In the genomic region with DNA sequence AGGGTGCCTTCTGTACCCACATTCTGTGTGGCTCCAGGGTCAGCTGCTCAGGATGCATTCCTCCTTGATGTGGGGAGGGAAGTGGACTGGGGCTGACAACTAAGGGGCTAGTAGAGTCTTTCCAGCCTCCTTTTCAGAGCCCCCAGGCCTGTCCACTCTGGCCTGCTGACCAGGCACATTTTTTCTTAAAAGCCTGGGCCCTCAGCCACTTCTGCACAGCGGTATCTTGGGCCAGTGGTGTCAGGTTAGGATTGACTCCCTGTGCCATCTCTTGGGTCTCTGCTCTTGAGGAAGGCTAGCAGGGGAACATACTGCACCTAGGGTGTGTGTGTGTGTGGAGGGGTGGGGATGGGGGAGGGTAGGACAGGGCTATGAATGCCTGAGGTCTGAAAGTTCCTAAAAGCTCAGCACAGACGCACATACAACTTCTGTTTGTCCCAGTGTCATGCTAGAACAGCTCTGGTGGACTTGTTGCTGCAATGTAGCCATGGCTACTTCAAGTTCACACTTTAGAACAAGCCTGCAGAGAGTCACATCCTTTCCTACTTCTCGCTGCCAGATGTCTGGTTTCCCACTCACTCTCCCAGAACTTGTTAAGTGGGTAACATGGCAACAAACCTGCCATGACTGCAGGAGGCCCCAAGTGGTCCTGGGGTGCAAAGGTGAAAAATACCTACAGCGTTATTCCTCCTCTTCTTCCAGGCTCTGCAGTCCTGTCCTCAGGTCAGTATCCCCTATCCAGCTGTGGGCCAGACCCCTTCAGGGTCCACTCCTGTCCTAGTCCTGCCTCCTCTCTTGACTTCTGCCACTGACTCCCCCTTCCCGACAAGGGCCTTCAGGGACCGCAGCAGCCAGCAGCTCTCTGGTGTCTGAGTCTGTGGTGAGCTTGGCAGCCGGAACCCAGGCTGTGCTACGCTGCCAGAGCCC, we compare ENCODE assay signal across 8 mouse cellular contexts. TPM values are rescaled to one million over a fixed set of nuclear protein-coding genes. Genes with fewer than 3 reads are reported as not detected.
DNase-seq lines count a peak whose midpoint lies in the region; ATAC-seq and TF ChIP-seq lines count a peak whose summit lies in the region.

No protein-coding gene starts in this region.

- peak overlapping the region; percentile 48 for H3K4me3 ChIP-seq in kidney, embryonic 14.5 days (ENCODE audit: low read length)
- H3K4me3 ChIP-seq in MEL (ENCODE audit: control insufficient read depth in 1 of 2, insufficient read depth in 1 of 2, low read depth in 2 of 2, low read length in 2 of 2): peak overlapping the region; percentile 78 to 91
- H3K4me3 ChIP-seq in forebrain, embryonic 14.5 days (ENCODE audit: low read depth, low read length): peak overlapping the region; percentile 21
- H3K4me3 ChIP-seq in limb, embryonic 15.5 days: peak overlapping the region; percentile 56

- peak overlapping the region; percentile 58 for H3K9ac ChIP-seq in kidney, embryonic 14.5 days (ENCODE audit: low read depth, low read length)
- peak overlapping the region; percentile 83 for H3K9ac ChIP-seq in MEL (ENCODE audit: control insufficient read depth, low read depth, low read length, poor library complexity, severe bottlenecking)
- peak overlapping the region; percentile 46 for H3K9ac ChIP-seq in forebrain, embryonic 14.5 days (ENCODE audit: low read length)
- peak overlapping the region; percentile 55 for H3K9ac ChIP-seq in limb, embryonic 15.5 days

- peaks cover 17% of the 10 kb centered on the region for H3K4me1 ChIP-seq in kidney, embryonic 14.5 days (ENCODE audit: control insufficient read depth, insufficient read depth, low read length)
- 0 out of 4 replicates have a peak, but pooled peaks cover 0 to 3% of the 10 kb centered on the region in 2 experiments for H3K4me1 ChIP-seq in MEL (ENCODE audit: control insufficient read depth in 1 of 2, insufficient read depth in 2 of 2, low read length in 2 of 2)
- H3K4me1 ChIP-seq in forebrain, embryonic 14.5 days (ENCODE audit: control insufficient read depth, insufficient read depth, low read length): peaks cover 13% of the 10 kb centered on the region; the same call in 1 of the 2 replicates
- peaks cover 45% of the 10 kb centered on the region for H3K4me1 ChIP-seq in limb, embryonic 15.5 days

- peaks cover 13% of the 10 kb centered on the region for H3K36me3 ChIP-seq in kidney, embryonic 14.5 days (ENCODE audit: control insufficient read depth, insufficient read depth, low read length)
- no peaks in the 10 kb centered on the region; a peak in 1 of 4 replicates for H3K36me3 ChIP-seq in MEL (ENCODE audit: control insufficient read depth in 1 of 2, insufficient read depth in 2 of 2, low read length in 2 of 2)
- no peaks in the 10 kb centered on the region; the same call in 1 of the 2 replicates for H3K36me3 ChIP-seq in forebrain, embryonic 14.5 days (ENCODE audit: control insufficient read depth, insufficient read depth, low read length)
- peaks cover 24% of the 10 kb centered on the region for H3K36me3 ChIP-seq in limb, embryonic 15.5 days

- no peak for DNase-seq in kidney, adult 11 months
- DNase-seq in MEL (ENCODE audit: low read depth, low spot score): peak; percentile 52
- DNase-seq in forebrain, embryonic 14.5 days (ENCODE audit: low spot score): no peak
- DNase-seq in skeletal muscle tissue, adult 2 months (ENCODE audit: low read depth, low spot score): peak; percentile 76
- no peak for DNase-seq in layer of hippocampus, postnatal 36 days
- DNase-seq in adrenal gland, adult 2 months: no peak

- H3K79me2 ChIP-seq in MEL (ENCODE audit: control insufficient read depth, insufficient read depth, low read length, poor library complexity): peaks cover 2% of the 10 kb centered on the region; the same call in 1 of the 2 replicates

- peak overlapping the region; percentile 76 for H3K4me2 ChIP-seq in kidney, embryonic 14.5 days (replicated peaks; ENCODE audit: low read depth, low read length)
- peak overlapping the region; percentile 53 for H3K4me2 ChIP-seq in forebrain, embryonic 14.5 days (ENCODE audit: low read length)
- peak overlapping the region; percentile 92 for H3K4me2 ChIP-seq in limb, embryonic 15.5 days

- no peak for TF ChIP-seq RAD21 in MEL (IDR thresholded peaks at IDR 0.05; ENCODE audit: low read depth, low read length)

- WGBS in kidney, embryonic 14.5 days: 10% methylated on average over 8 of the region's 8 CpGs
- 14% methylated on average over 8 of the region's 8 CpGs for WGBS in forebrain, embryonic 14.5 days
- 8% methylated on average over 8 of the region's 8 CpGs for WGBS in limb, embryonic 15.5 days

- no peak for TF ChIP-seq POLR2A in MEL (IDR thresholded peaks at IDR 0.05; ENCODE audit: control insufficient read depth in 1 of 2, insufficient read depth in 1 of 2, low read depth in 1 of 2, low read length in 2 of 2, poor library complexity in 1 of 2)

- no peaks in the 10 kb centered on the region for H3K27me3 ChIP-seq in kidney, embryonic 14.5 days (ENCODE audit: control insufficient read depth, insufficient read depth, low read length)
- no peaks in the 10 kb centered on the region for H3K27me3 ChIP-seq in MEL (ENCODE audit: control insufficient read depth in 1 of 2, insufficient read depth in 2 of 2, low read length in 2 of 2)
- 0 out of 2 replicates have a peak, but pooled peaks cover 3% of the 10 kb centered on the region for H3K27me3 ChIP-seq in forebrain, embryonic 14.5 days (replicated peaks; ENCODE audit: control insufficient read depth, insufficient read depth, low read length)
- no peaks in the 10 kb centered on the region for H3K27me3 ChIP-seq in limb, embryonic 15.5 days

- peak overlapping the region; percentile 76 for H3K27ac ChIP-seq in kidney, embryonic 14.5 days (ENCODE audit: low read depth, low read length)
- peak overlapping the region; percentile 38; the same call in 1 of the 2 replicates for H3K27ac ChIP-seq in MEL (ENCODE audit: control insufficient read depth, low read depth, low read length)
- peak overlapping the region; percentile 30; the same call in 1 of the 2 replicates for H3K27ac ChIP-seq in forebrain, embryonic 14.5 days (ENCODE audit: low read depth, low read length)
- peak overlapping the region; percentile 86 for H3K27ac ChIP-seq in limb, embryonic 15.5 days

- no peak for TF ChIP-seq EP300 in MEL (IDR thresholded peaks at IDR 0.05; ENCODE audit: low read depth in 1 of 2, low read length in 2 of 2)

- no peak for TF ChIP-seq CTCF in MEL (IDR thresholded peaks at IDR 0.05 in 2 of 3, conservative IDR thresholded peaks at IDR 0.05 in 1 of 3; ENCODE audit: control insufficient read depth in 1 of 3, insufficient read depth in 1 of 3, low read depth in 2 of 3, low read length in 3 of 3, poor library complexity in 1 of 3, severe bottlenecking in 1 of 3)

- peak; percentile 17 for ATAC-seq in kidney, embryonic 14.5 days (ENCODE audit: low FRiP score, low TSS enrichment)
- peak; percentile 7; the same call in 1 of the 2 replicates for ATAC-seq in forebrain, embryonic 14.5 days
- no peak; the same call in 1 of the 2 replicates for ATAC-seq in limb, embryonic 15.5 days (ENCODE audit: insufficient number of reproducible peaks, low FRiP score, low TSS enrichment, low read depth)

- no peaks in the 10 kb centered on the region for H3K9me3 ChIP-seq in kidney, embryonic 14.5 days (ENCODE audit: control insufficient read depth, low read length)
- H3K9me3 ChIP-seq in MEL (replicated peaks; ENCODE audit: insufficient read depth, low read length): no peaks in the 10 kb centered on the region
- H3K9me3 ChIP-seq in forebrain, embryonic 14.5 days (replicated peaks; ENCODE audit: control insufficient read depth, low read length): no peaks in the 10 kb centered on the region
- no peaks in the 10 kb centered on the region for H3K9me3 ChIP-seq in limb, embryonic 15.5 days

RNA-seq across cellular contexts. Expression of a gene that starts 0.9 kb away (rescaled TPM):
- 72.1 and 75.1 TPM in 2 replicates for polyA plus RNA-seq in kidney, embryonic 14.5 days (2014; fragmentation: Nextera tagmentation; extraction: Ambion mirVana)
- not detected in 2 replicates for total RNA-seq in MEL (2012; rRNA removed)
- under 1 TPM in 1 of 2 experiments, not detected in 1; 0.46 TPM for polyA plus RNA-seq in MEL (2012; ENCODE audit: insufficient read depth in 1 of 2, insufficient read length in 2 of 2, low read depth in 1 of 2, low replicate concordance in 2 of 2, missing spikeins in 1 of 2)
- 15.6 and 22.1 TPM in 2 replicates for polyA plus RNA-seq in forebrain, embryonic 14.5 days (2014; fragmentation: Nextera tagmentation; extraction: Ambion mirVana)
- polyA plus RNA-seq in limb, embryonic 15.5 days (2015; fragmentation: Nextera tagmentation; extraction: Ambion mirVana): 150 and 197 TPM in 2 replicates
- 1 to 10 TPM; 5.6 to 8.1 TPM for total RNA-seq in layer of hippocampus, postnatal 36 days (2021)
- 10 to 100 TPM; 36.9 to 55.5 TPM for total RNA-seq in adrenal gland, adult 2 months (2021)
- 164 and 185 TPM in 2 replicates for polyA plus RNA-seq in adrenal gland, adult 2 months (2012; rRNA removed)

RNA-seq across cellular contexts. Expression of a gene that starts 6.9 kb away (rescaled TPM):
- polyA plus RNA-seq in kidney, embryonic 14.5 days (2014; fragmentation: Nextera tagmentation; extraction: Ambion mirVana): 6.3 and 7.2 TPM in 2 replicates
- total RNA-seq in MEL (2012; rRNA removed): 43.4 and 56.8 TPM in 2 replicates
- 10 to 100 TPM in 1 of 2 experiments, not detected in 1; 60.3 TPM for polyA plus RNA-seq in MEL (2012; ENCODE audit: insufficient read depth in 1 of 2, insufficient read length in 2 of 2, low read depth in 1 of 2, low replicate concordance in 2 of 2, missing spikeins in 1 of 2)
- polyA plus RNA-seq in forebrain, embryonic 14.5 days (2014; fragmentation: Nextera tagmentation; extraction: Ambion mirVana): 10.8 and 12.4 TPM in 2 replicates
- polyA plus RNA-seq in limb, embryonic 15.5 days (2015; fragmentation: Nextera tagmentation; extraction: Ambion mirVana): 7.1 and 10.4 TPM in 2 replicates
- total RNA-seq in layer of hippocampus, postnatal 36 days (2021): 10 to 100 TPM; 75.6 to 76.6 TPM
- 10 to 100 TPM; 58.1 to 66.7 TPM for total RNA-seq in adrenal gland, adult 2 months (2021)
- 187 and 202 TPM in 2 replicates for polyA plus RNA-seq in adrenal gland, adult 2 months (2012; rRNA removed)

RNA-seq across cellular contexts. Expression of a gene that starts 9.3 kb away (rescaled TPM):
- polyA plus RNA-seq in kidney, embryonic 14.5 days (2014; fragmentation: Nextera tagmentation; extraction: Ambion mirVana): 134 and 155 TPM in 2 replicates
- 153 and 166 TPM in 2 replicates for total RNA-seq in MEL (2012; rRNA removed)
- polyA plus RNA-seq in MEL (2012; ENCODE audit: insufficient read depth in 1 of 2, insufficient read length in 2 of 2, low read depth in 1 of 2, low replicate concordance in 2 of 2, missing spikeins in 1 of 2): 100 to 1,000 TPM in 1 of 2 experiments, not detected in 1; 203 TPM
- 120 and 135 TPM in 2 replicates for polyA plus RNA-seq in forebrain, embryonic 14.5 days (2014; fragmentation: Nextera tagmentation; extraction: Ambion mirVana)
- 123 and 128 TPM in 2 replicates for polyA plus RNA-seq in limb, embryonic 15.5 days (2015; fragmentation: Nextera tagmentation; extraction: Ambion mirVana)
- total RNA-seq in layer of hippocampus, postnatal 36 days (2021): 10 to 100 TPM; 88.4 to 98.2 TPM
- 100 to 1,000 TPM; 155 to 164 TPM for total RNA-seq in adrenal gland, adult 2 months (2021)
- 276 and 293 TPM in 2 replicates for polyA plus RNA-seq in adrenal gland, adult 2 months (2012; rRNA removed)

RNA-seq across cellular contexts. Expression of a gene that starts 22.8 kb away (rescaled TPM):
- polyA plus RNA-seq in kidney, embryonic 14.5 days (2014; fragmentation: Nextera tagmentation; extraction: Ambion mirVana): 0.14 and 0.38 TPM in 2 replicates
- 0.52 and 0.62 TPM in 2 replicates for total RNA-seq in MEL (2012; rRNA removed)
- polyA plus RNA-seq in MEL (2012; ENCODE audit: insufficient read depth in 1 of 2, insufficient read length in 2 of 2, low read depth in 1 of 2, low replicate concordance in 2 of 2, missing spikeins in 1 of 2): 10 to 100 TPM in 1 of 2 experiments, 1 to 10 TPM in 1; 1.1 to 54.9 TPM
- polyA plus RNA-seq in forebrain, embryonic 14.5 days (2014; fragmentation: Nextera tagmentation; extraction: Ambion mirVana): 0.46 and 0.61 TPM in 2 replicates
- 0.32 and 0.42 TPM in 2 replicates for polyA plus RNA-seq in limb, embryonic 15.5 days (2015; fragmentation: Nextera tagmentation; extraction: Ambion mirVana)
- total RNA-seq in layer of hippocampus, postnatal 36 days (2021): under 1 TPM; 0.15 to 0.48 TPM
- total RNA-seq in adrenal gland, adult 2 months (2021): under 1 TPM; 0.32 to 0.35 TPM
- 0.56 and 0.62 TPM in 2 replicates for polyA plus RNA-seq in adrenal gland, adult 2 months (2012; rRNA removed)

RNA-seq across cellular contexts. Expression of a gene that starts 28.1 kb away (rescaled TPM):
- 115 and 174 TPM in 2 replicates for polyA plus RNA-seq in kidney, embryonic 14.5 days (2014; fragmentation: Nextera tagmentation; extraction: Ambion mirVana)
- 38.2 and 46.1 TPM in 2 replicates for total RNA-seq in MEL (2012; rRNA removed)
- polyA plus RNA-seq in MEL (2012; ENCODE audit: insufficient read depth in 1 of 2, insufficient read length in 2 of 2, low read depth in 1 of 2, low replicate concordance in 2 of 2, missing spikeins in 1 of 2): 100 to 1,000 TPM in 1 of 2 experiments, 10 to 100 TPM in 1; 48.6 to 103 TPM
- 119 and 144 TPM in 2 replicates for polyA plus RNA-seq in forebrain, embryonic 14.5 days (2014; fragmentation: Nextera tagmentation; extraction: Ambion mirVana)
- polyA plus RNA-seq in limb, embryonic 15.5 days (2015; fragmentation: Nextera tagmentation; extraction: Ambion mirVana): 185 and 187 TPM in 2 replicates
- 100 to 1,000 TPM in 1 of 2 experiments, 10 to 100 TPM in 1; 87.0 to 106 TPM for total RNA-seq in layer of hippocampus, postnatal 36 days (2021)
- 100 to 1,000 TPM in 1 of 2 experiments, 10 to 100 TPM in 1; 70.2 to 118 TPM for total RNA-seq in adrenal gland, adult 2 months (2021)
- 56.0 and 58.2 TPM in 2 replicates for polyA plus RNA-seq in adrenal gland, adult 2 months (2012; rRNA removed)

Comparison
In these comparisons a context has a peak if more than half of its experiments do, and no peak if none do; other contexts are left out.
1. H3K27ac ChIP-seq: peak in every context shown above with its lines; median percentile 86 in limb, embryonic 15.5 days; 76 in kidney, embryonic 14.5 days; 38 in MEL; 30 in forebrain, embryonic 14.5 days.
2. H3K4me3 ChIP-seq: peak in every context shown above with its lines; median percentile 84 in MEL; 56 in limb, embryonic 15.5 days; 48 in kidney, embryonic 14.5 days; 21 in forebrain, embryonic 14.5 days.
3. DNase-seq: peak in MEL (single experiment) and skeletal muscle tissue, adult 2 months (single experiment); none in kidney, adult 11 months (single experiment), forebrain, embryonic 14.5 days (single experiment), layer of hippocampus, postnatal 36 days (0 of 2) and adrenal gland, adult 2 months (single experiment).
4. RNA of a gene that starts 0.9 kb away (polyA plus RNA-seq): 164 to 185 TPM in adrenal gland, adult 2 months, 150 to 197 TPM in limb, embryonic 15.5 days, 72.1 to 75.1 TPM in kidney, embryonic 14.5 days and 15.6 to 22.1 TPM in forebrain, embryonic 14.5 days; 0.46 TPM in MEL; every median in the first group is over 10 times any median in the second.
5. Peak in every context shown above with its lines, with median percentiles within 50 percentile points of each other: H3K4me2 ChIP-seq and H3K9ac ChIP-seq.